Mouse (Mus musculus) adrenal gland, adult 18-20 months (tissue): Measurements from ENCODE around the gene Srsf3. TPM values are rescaled to one million over a fixed set of nuclear protein-coding genes. Genes with fewer than 3 reads are reported as not detected.

Experiments
- DNase-seq, 2 experiments: peaks; one replicate each; pipeline ENCODE4 v3.0.0; 2021 to 2022; ENCODE audit warnings: low spot score in 2 of 2
- total RNA-seq, 2 experiments: library from RNA; stranded (reverse); gene quantifications; 1 replicate in 1 of 2; 2 replicates in 1 of 2; pipeline ENCODE4 v1.2.3; 2021

Gene Srsf3
- total RNA-seq, 2 experiments from 2014 or later: 113 to 119 TPM

DNA sequence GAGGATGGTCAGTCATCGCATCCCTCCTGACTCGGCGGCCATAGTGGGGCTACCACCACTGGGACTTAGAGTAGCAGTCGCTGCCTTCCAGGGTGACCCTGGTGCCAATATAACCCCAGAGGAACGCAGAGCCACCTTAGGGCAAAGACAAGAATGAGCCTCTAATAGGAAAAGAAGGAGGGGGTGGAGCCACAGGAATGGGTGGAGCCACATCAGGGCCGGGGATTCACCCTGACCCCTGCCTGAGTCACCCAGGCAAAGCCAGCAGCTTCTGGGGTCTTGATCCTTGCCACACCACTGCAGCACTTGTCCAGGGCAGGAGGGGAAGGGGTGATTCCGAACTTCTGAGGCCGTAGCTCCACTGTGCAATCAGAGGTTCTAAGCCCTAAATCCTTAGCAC is 51.2 kb downstream of the Srsf3 start:
- peak in 1 of 2 experiments; percentile 10 for DNase-seq

DNA sequence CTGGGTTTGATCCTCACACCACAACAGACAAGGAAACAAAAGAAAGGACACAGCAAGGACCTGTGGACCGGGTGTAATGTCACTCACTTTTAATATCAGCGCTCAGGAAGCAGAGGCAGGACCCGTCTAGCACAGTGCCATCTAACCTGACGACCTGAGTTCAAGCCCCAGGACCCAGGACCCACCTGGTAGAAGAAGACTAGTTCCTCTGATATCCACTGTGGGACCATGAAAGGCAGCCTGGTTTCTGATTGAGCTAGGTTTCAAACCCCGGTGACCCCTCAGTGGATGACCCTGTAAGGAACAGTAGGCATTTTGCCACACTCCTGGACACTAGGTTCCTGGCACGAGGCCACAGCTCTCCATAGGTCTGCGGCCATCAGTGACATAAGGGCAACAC is 52.2 kb downstream of the Srsf3 start:
- DNase-seq: peak in 1 of 2 experiments; percentile 18

DNA sequence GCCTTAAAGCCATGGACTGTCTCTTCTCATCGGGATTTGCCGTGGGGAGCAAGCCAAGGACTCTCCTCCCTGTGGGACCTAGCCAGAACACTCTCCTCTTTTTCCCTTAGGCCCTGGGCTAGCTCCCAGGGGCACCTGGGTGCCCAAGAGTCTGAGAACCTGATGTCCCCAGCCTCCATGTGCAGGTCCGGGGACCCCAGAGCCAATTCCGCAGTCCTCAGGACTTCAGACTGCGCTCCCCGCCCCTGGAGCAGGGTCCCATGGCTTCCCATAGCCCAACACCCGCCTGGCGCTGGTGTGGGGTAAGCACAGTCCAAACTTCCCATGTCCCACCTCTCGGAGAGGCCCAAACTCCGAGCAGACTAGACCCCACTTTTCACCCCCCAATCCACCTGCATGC is 52.8 kb downstream of the Srsf3 start:
- DNase-seq: peak in 1 of 2 experiments; percentile 15

DNA sequence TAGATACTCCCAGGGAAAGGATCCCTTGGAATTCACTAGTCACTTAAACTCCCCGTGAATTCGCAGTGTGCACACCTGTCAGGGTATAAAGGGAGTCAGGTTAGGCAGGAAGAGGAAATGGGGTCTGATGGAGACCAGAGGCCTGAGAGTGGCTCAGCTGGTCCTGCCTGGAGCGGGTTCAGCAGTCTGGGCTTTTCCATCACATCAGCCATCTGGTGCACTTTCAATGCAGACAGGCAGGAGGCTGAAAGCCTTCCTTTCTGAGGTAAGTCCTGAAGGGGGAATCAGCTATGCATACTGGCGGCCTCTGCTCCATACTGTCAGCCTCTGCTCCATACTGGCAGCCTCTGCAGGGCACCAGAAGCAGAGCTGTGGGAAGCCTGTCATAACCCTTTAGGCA is 54.5 kb downstream of the Srsf3 start:
- DNase-seq: peak in 1 of 2 experiments; percentile 11

DNA sequence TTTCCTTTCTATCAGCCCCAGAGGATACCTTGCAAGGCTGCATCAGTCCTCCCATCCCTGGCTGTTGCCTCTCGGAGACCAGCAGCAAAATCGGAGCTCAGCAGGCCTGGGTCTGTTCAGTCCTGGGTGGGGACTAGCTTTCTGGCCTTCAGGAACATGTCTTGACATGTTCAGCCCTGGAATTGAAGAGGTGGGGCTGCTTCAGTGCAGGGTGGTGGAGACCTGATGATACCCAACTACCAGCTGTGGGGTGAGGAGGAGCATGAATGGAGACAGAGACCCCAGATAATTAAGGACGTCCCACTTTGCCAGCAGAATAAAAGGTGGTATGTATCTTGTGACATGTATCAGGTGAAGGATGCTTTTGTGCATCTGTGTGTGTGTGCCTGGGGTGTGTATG is 58.3 kb downstream of the Srsf3 start, which contains the start of gene Cdkn1a:
TSS of gene Cdkn1a (plus strand) at position 201 of the 400 bp plus-strand sequence.
- peak in 1 of 2 experiments; percentile 16 for DNase-seq

DNA sequence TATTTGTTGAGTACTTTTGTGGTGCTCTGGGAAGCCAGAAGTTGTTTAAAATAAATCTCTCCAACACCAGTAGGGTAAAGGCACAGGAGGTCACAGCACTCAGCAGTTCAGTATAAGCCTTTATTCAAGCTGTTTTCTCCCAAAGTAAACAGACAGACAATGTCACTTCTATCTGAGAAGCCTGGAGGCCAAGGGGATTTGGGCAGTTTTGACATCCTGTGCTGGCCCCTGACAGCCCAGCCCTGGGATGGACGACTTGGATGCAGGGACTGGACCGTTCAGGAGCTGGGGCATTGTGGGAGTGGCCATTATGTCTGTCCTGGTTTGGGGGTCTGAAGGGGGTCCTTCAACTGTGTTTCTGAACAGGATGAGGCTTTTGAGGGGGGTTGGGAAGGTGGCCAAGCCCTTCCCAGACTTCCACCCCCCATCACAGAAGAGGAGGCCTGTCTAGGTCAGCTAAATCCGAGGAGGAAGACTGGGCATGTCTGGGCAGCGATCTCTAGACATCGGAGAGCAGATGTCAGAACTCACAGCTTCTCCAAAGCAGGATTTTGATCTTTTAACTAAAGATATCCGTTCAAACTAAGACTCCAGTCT is 59.0 kb downstream of the Srsf3 start:
- peak in 1 of 2 experiments; percentile 18 for DNase-seq

DNA sequence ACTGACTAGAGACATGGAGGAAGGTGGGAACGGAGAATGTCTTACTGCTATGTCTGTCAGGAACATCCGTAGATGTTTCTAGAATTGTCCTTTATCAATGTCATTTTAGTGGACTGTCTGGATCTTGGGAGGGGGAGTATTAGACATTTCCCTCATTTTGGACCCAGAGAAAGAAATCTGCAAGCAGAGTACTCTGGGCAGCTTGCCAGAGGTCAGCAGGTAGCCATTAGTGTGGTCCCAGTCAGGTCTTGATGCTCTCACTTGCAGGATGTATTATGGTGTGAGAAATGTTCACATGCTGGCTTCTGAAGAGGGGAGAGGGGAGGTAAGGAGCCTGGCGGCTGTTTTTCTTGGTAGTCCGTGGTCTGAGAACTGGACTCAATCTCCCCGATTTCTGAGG is 60.1 kb downstream of the Srsf3 start:
- no peak for DNase-seq

Other genes starting within 250 kb of the Srsf3 start
- 10 to 100 TPM; 51.7 to 91.8 TPM for gene Brpf3, start 231.5 kb upstream of the Srsf3 start, total RNA-seq
- gene Pnpla1, start 174.2 kb upstream of the Srsf3 start, total RNA-seq: under 1 TPM in 1 of 2 experiments, not detected in 1; 0.13 TPM
- not detected for gene 4930539E08Rik, start 117.3 kb upstream of the Srsf3 start, total RNA-seq
- not detected for gene Pxt1, start 88.8 kb upstream of the Srsf3 start, total RNA-seq
- 10 to 100 TPM; 50.4 to 61.5 TPM for gene Kctd20, start 80.7 kb upstream of the Srsf3 start, total RNA-seq
- 10 to 100 TPM; 49.2 to 49.9 TPM for gene Stk38, start 24.6 kb upstream of the Srsf3 start, total RNA-seq
- 100 to 1,000 TPM; 100 to 128 TPM for gene Cdkn1a, start 58.3 kb downstream of the Srsf3 start, total RNA-seq
- gene Rab44, start 81.5 kb downstream of the Srsf3 start, total RNA-seq: under 1 TPM; 0.20 to 0.54 TPM
- under 1 TPM; 0.33 to 0.35 TPM for gene Cpne5, start 205.5 kb downstream of the Srsf3 start, total RNA-seq
- gene Ppil1, start 231.6 kb downstream of the Srsf3 start, total RNA-seq: 10 to 100 TPM; 21.3 to 22.4 TPM
- 100 to 1,000 TPM; 111 to 147 TPM for gene BC004004, start 236.2 kb downstream of the Srsf3 start, total RNA-seq